Mouse (Mus musculus) splenic B cell, adult 2 months (primary cell): ENCODE measurements around the gene Med27.

ENCODE experiments used
- DNase-seq: peaks from one replicate; pipeline ENCODE4 v3.0.0-alpha.2; 2011; ENCODE audit warnings: low read depth, low spot score
- H3K27me3 ChIP-seq: 2 replicates; pipeline ENCODE4 v1.6.1; 2012; ENCODE audit warnings: mild to moderate bottlenecking, low read length, moderate library complexity, mixed read lengths; ENCODE audit not compliant: control insufficient read depth, poor library complexity, insufficient read depth, severe bottlenecking
- H3K36me3 ChIP-seq: 2 replicates; pipeline ENCODE4 v1.6.1; 2012; ENCODE audit warnings: mild to moderate bottlenecking, low read length, moderate library complexity, mixed read lengths; ENCODE audit not compliant: control insufficient read depth, poor library complexity, insufficient read depth, severe bottlenecking

The Med27 gene

GRCm38 (mm10) chr2:29381683-29382082, 35.1 kb downstream of the Med27 start:
- no peaks in the 10 kb centered on the region for H3K27me3 ChIP-seq
- no peak for DNase-seq
- no peaks in the 10 kb centered on the region; the same call in 1 of the 2 replicates for H3K36me3 ChIP-seq

DNA sequence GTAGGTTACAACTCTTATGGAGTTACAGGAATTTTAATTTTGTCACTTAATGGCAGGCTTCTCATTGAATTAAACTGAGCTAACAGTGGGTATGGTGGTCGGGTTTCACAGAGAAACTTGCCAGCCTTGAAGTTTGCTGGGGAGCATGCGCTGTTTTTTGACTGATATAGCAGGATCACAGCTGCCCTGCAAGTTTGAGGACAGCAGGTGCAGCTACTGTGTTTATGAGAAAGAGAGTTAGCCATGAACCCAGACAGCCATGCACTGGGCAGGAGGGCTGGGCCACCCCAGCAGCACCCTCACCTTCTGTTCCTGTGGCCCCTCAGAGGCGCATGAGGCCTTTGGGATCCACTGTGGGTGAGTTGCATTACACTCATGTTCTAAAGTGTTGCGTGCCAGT, 36.0 kb downstream of the Med27 start:
- Histone ChIP-seq H3K27me3 (no peaks in the 10 kb centered on the region), H3K36me3 (no peaks in the 10 kb centered on the region; the same call in 1 of the 2 replicates)
- DNase-seq = no peak

DNA sequence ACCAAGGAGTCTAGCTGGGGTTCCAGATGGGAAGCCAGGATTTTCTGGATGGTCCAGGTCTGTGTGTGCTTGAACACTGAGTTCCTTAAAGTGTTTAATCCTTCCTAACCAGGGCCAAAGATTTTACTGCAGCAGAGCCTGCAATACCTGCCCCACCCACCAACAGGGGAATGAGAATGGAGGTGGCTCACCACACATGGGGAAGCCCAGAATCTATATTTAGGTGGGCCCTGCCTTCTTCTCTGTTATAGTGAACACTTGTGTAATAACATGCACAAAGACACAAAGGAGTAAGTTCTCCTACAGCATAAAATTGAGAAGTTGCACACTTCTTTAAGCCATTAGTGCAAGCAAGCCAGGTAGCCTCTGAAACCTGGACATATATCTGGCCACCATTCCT, 36.5 kb downstream of the Med27 start:
- peak; percentile 24 for DNase-seq
- Histone ChIP-seq H3K36me3 (no peaks in the 10 kb centered on the region; the same call in 1 of the 2 replicates), H3K27me3 (no peaks in the 10 kb centered on the region)

DNA sequence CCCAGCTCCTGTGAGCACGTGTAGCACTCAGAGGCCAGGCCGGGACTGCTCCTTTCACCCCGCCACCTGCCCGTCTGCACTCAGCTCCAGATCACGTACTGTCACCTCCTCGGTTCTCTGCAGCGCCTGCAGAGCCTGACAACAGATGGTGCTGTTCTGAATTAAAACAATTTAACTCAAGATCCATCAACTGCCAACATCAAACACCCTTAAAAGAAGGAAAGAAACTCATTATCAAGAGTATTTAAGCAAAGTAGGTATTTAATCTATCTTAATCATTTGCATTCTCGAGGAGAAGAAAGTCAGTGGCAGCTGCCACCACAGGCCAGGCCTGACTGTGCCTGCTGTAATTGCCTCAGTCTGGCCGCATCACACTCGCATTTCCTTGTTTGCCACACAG, 38.8 kb downstream of the Med27 start:
- no peak for DNase-seq
- H3K36me3 ChIP-seq = no peaks in the 10 kb centered on the region
- no peaks in the 10 kb centered on the region for H3K27me3 ChIP-seq

GRCm38 (mm10) chr2:29387268-29387667, 40.6 kb downstream of the Med27 start:
- no peaks in the 10 kb centered on the region for H3K36me3 ChIP-seq
- DNase-seq = no peak
- H3K27me3 ChIP-seq = no peaks in the 10 kb centered on the region

DNA sequence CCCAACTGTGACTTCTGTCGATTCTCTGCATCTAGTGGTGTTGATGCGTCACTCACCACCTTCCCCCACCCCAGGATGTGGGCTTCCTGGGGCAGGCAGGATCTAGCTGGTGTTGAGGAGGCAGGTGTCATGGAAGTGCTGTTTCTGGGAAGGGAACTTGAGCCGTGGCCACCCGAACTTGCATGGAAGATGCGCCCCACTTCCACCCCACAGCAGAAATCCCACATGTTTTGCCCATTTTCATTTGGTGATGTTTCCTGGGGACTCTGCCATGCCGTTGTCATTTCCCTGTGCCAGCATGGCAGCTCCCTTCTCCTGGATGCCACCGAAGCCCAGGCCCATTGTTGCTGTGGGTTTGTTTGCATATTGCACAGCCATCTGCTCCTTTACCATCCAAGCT, 42.3 kb downstream of the Med27 start:
- no peaks in the 10 kb centered on the region for H3K27me3 ChIP-seq
- H3K36me3 ChIP-seq = no peaks in the 10 kb centered on the region
- no peak for DNase-seq

DNA sequence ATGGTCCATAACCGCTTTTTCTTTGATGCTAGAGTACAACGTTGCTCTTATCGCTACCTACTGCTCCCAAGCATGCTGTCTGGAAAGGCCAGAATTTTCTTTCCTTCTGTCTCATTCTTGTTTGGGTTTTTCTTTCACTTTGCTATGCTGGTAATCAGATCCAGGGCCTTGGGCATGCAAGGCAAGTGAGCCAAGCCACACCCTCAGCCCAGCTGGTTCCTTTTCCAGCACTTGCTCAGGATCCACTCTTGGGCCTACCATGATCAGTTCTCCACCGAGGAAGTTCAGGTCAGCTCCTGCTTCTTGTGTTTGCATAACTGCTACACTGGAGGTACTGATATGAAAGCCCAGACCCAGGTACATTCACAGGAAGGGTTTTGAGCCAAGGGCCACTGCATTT, 44.5 kb downstream of the Med27 start:
- Histone ChIP-seq H3K36me3 (no peaks in the 10 kb centered on the region), H3K27me3 (no peaks in the 10 kb centered on the region)
- DNase-seq = no peak

DNA sequence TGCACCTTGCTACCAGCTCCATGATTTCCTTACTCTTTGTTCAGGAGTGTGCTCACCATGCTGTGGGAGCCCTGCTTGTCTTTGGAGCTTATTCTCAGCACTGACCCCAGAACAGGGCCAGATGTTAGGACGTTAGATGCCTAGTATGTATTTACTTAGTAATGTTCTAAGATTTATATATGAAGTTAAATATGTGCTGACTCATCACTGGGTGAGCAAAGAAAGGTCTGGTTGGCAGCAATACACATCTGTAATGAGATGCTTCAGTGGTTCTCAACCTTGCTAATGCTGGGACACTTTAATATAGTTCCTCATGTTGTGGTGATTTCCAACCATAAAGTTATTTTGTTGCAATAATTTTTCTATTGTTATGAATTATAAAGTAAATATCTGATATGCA, 45.4 kb downstream of the Med27 start:
- H3K27me3 ChIP-seq = no peaks in the 10 kb centered on the region
- DNase-seq = no peak

GRCm38 (mm10) chr2:29400234-29400633, 53.6 kb downstream of the Med27 start:
- no peak for DNase-seq
- Histone ChIP-seq H3K36me3 (no peaks in the 10 kb centered on the region), H3K27me3 (no peaks in the 10 kb centered on the region)

More for the DNA sequence above, 45.4 kb downstream of the Med27 start:
- H3K36me3 ChIP-seq = no peaks in the 10 kb centered on the region

DNA sequence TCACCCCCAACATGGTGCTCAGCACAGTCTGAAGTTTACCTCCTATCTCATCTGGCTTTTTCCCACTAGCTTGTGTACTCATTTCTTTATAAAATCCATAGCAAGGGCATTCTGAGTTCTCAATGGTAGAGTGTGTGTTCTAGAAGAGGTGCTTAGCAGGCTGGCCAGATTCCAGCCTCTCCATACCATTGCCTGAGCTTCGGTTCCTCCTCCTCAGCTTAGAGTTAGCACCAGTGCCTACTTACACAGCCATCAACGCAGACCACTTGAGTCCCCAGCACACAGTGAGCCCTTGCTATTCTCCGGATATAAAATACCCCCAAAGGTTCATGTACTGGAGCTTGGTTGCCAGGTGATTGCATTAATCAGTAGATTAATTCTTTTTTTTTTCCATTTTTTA, 54.2 kb downstream of the Med27 start:
- DNase-seq = no peak
- H3K27me3 ChIP-seq = no peaks in the 10 kb centered on the region
- H3K36me3 ChIP-seq = no peaks in the 10 kb centered on the region

DNA sequence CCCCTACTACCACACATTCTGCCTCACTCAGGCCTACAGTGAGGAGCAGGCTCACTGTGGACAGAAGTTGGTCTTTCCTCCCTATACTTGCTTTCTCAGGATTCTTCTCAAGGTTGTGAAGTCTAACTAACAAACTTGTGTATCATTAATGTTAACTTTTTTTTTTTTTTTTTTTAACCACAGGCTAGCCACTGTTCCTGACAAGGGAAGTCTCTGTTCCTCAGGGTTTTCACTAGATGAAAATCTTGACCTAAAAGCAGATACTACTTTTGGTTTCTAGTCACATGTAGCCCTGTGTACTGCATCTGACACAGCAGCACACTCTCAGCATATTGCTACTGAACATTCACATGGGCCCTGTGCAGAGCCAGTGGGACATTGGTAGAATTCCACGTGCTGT, 55.2 kb downstream of the Med27 start:
- no peak for DNase-seq
- H3K27me3 ChIP-seq = no peaks in the 10 kb centered on the region
- no peaks in the 10 kb centered on the region for H3K36me3 ChIP-seq

DNA sequence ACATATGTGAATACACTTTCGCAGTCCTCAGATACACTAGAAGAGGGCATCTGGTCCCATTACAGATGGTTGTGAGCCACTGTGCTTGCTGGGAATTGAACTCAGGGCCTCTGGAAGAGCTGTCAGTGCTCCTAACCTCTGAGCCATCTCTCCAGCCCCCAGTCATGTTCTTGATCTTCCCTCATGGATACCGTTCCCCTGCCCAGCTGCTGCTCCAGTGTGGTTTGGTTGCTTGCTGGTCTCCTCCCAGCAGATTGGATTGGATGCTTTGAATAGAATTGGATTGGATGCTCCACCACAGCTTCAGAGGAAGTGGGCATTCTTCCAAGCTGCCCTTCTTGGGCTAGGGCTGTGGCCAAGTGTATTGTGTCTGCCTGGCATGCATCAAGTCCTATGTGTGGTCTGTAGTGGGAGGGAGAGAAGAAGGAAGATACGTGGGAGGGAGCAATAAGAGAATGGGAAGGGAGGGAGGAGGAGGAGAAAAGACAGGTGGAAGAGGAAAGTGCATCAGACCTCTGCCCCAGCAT, 56.0 kb downstream of the Med27 start:
- Histone ChIP-seq H3K27me3 (no peaks in the 10 kb centered on the region), H3K36me3 (no peaks in the 10 kb centered on the region)
- no peak for DNase-seq

DNA sequence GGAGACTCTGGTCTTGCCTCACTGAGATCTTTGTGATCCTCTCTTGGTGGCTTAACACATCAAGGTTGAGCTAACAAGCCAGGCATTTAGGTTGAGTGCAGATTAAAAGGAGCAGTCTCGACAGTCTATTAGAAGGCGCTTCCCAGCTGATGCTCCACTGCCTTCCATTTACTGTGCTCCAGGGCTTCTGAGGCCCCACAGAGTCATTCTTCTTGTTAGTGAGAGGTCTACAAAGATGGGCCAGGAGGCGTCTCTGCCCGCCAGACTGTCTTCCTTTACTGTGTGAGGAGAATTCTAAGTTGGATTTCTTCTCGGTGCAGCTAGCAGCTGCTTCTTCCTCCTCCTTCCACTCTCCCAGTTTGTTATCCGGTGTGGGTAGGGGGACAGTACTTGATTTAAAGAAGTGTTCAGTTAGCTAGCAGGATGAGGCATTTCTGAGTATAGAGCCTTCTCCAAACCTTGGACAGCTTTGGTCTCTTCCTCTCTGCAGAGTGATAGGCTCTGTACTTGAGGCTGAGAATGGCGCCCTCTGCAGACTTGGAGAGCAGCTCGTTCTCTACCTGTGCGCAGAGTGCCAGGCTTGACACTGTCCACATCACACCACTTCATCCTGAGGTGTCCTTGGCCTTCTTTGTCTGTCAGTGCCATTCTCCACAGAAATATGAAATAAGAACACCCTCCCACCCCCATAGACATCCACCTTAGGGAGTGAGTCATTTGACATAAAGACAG, 57.3 kb downstream of the Med27 start:
- DNase-seq = peak; percentile 11
- Histone ChIP-seq H3K27me3 (no peaks in the 10 kb centered on the region), H3K36me3 (no peaks in the 10 kb centered on the region)

- no peak for DNase-seq
- Histone ChIP-seq H3K27me3 (no peaks in the 10 kb centered on the region), H3K36me3 (no peaks in the 10 kb centered on the region)
Observed at GRCm38 (mm10) chr2:29404931-29405330, 58.3 kb downstream of the Med27 start.

GRCm38 (mm10) chr2:29405848-29406247, 59.2 kb downstream of the Med27 start:
- H3K27me3 ChIP-seq = no peaks in the 10 kb centered on the region
- H3K36me3 ChIP-seq = no peaks in the 10 kb centered on the region
- no peak for DNase-seq

DNA sequence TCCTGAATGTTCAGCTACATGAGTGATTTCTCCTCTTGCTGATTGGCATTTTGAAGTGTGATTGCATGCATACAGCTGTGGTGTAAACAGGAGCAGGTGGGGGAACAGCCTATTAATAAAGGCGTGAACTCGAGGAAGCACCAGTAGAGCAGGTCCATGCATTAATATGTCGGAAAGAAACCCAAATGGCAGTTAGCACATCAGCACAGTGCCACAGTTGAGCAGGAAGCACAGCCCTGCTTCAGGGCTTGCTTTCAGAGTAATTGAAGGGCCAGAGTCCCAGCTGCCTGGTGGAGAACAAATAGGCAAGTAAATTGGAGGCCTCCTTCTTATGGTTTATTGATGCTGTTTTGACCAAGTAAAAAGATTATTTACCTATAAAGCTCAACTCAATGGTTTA, 60.7 kb downstream of the Med27 start:
- H3K27me3 ChIP-seq = no peaks in the 10 kb centered on the region
- DNase-seq = no peak
- no peaks in the 10 kb centered on the region for H3K36me3 ChIP-seq
